Mouse (Mus musculus): ENCODE data around the gene Tmem165. TPM values are rescaled to one million over a fixed set of nuclear protein-coding genes. Genes with fewer than 3 reads are reported as not detected.

The Tmem165 gene
- polyA plus RNA-seq, 1 experiment from 2014 or later, result 35.6 TPM

GRCm38 (mm10) chr5:76194377-76194945, 10.8 kb downstream of the Tmem165 start:
- Histone ChIP-seq H3K36me3 (ENCODE audit: control insufficient read depth, insufficient read depth, low read length) (no peaks in the 10 kb centered on the region), H3K9ac (ENCODE audit: low read depth, low read length) (no peak overlapping the region), H3K27me3 (ENCODE audit: control insufficient read depth, insufficient read depth, low read depth, low read length) (no peaks in the 10 kb centered on the region), H3K27ac (ENCODE audit: low read length) (no peak overlapping the region), H3K4me1 (ENCODE audit: control insufficient read depth, insufficient read depth, low read length) (peaks cover 5% of the 10 kb centered on the region; the same call in 1 of the 2 replicates), H3K4me2 (ENCODE audit: low read length) (no peak overlapping the region), H3K9me3 (replicated peaks; ENCODE audit: control insufficient read depth, low read length, poor library complexity, severe bottlenecking) (no peaks in the 10 kb centered on the region), H3K4me3 (ENCODE audit: low read depth, low read length) (no peak overlapping the region)
- no peak for ATAC-seq
- WGBS, result 91% methylated on average over 6 of the region's 6 CpGs

DNA sequence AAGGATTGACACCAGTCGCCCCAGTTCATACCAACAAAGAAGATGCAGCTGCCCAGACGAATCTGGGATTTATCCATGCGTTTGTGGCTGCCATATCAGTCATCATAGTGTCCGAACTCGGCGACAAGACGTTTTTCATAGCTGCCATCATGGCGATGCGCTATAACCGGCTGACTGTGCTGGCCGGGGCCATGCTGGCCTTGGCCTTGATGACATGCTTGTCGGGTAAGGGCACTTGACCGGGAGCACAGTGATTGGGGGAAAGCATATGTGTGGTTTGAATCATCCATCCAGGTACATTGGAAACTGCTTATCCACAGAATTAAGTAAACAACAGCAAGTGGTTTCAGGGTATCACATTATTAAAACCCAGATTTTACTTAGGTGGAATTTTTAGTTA, 15.7 kb downstream of the Tmem165 start:
- no peak for ATAC-seq

DNA sequence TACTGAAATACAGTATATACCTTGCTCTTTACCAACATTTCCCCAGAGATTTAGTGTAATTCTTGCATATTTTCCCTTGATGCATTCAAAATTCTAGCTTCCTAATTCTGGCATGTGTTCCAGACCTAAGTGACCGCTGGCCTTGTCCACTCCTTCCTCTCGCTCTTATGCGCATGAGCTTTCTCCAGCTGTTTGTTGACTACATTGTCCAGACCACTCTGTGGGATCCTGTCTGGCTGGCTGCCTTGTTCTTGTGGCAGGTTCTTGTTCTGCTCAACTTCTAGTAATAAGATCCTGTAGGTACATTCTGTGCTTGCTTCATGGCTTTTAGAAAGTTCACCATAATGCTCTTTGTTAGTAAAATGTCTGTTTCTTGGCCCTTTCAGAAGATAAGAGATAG, 19.5 kb downstream of the Tmem165 start:
- no peak for ATAC-seq
- Histone ChIP-seq H3K4me2 (ENCODE audit: low read length) (no peak overlapping the region), H3K4me1 (ENCODE audit: control insufficient read depth, insufficient read depth, low read length) (no peaks in the 10 kb centered on the region), H3K9me3 (replicated peaks; ENCODE audit: control insufficient read depth, low read length, poor library complexity, severe bottlenecking) (no peaks in the 10 kb centered on the region), H3K27me3 (ENCODE audit: control insufficient read depth, insufficient read depth, low read depth, low read length) (no peaks in the 10 kb centered on the region), H3K4me3 (ENCODE audit: low read depth, low read length) (no peak overlapping the region), H3K9ac (ENCODE audit: low read depth, low read length) (no peak overlapping the region), H3K27ac (ENCODE audit: low read length) (no peak overlapping the region), H3K36me3 (ENCODE audit: control insufficient read depth, insufficient read depth, low read length) (peaks cover 25% of the 10 kb centered on the region)
- 95% methylated on average over 3 of the region's 3 CpGs for WGBS

More for the DNA sequence above, 15.7 kb downstream of the Tmem165 start:
- no peaks in the 10 kb centered on the region for H3K9me3 ChIP-seq (replicated peaks; ENCODE audit: control insufficient read depth, low read length, poor library complexity, severe bottlenecking)
- WGBS, result 93% methylated on average over 13 of the region's 13 CpGs
- H3K9ac ChIP-seq (ENCODE audit: low read depth, low read length), result no peak overlapping the region
- H3K36me3 ChIP-seq (ENCODE audit: control insufficient read depth, insufficient read depth, low read length), result peaks cover 13% of the 10 kb centered on the region
- no peak overlapping the region for H3K27ac ChIP-seq (ENCODE audit: low read length)
- no peaks in the 10 kb centered on the region for H3K4me1 ChIP-seq (ENCODE audit: control insufficient read depth, insufficient read depth, low read length)
- no peaks in the 10 kb centered on the region for H3K27me3 ChIP-seq (ENCODE audit: control insufficient read depth, insufficient read depth, low read depth, low read length)
- H3K4me2 ChIP-seq (ENCODE audit: low read length), result no peak overlapping the region
- H3K4me3 ChIP-seq (ENCODE audit: low read depth, low read length), result no peak overlapping the region

GRCm38 (mm10) chr5:76205886-76206285, 22.2 kb downstream of the Tmem165 start:
- H3K4me2 ChIP-seq (ENCODE audit: low read length), result no peak overlapping the region
- 92% methylated on average over 2 of the region's 2 CpGs for WGBS
- no peaks in the 10 kb centered on the region for H3K4me1 ChIP-seq (ENCODE audit: control insufficient read depth, insufficient read depth, low read length)
- H3K9ac ChIP-seq (ENCODE audit: low read depth, low read length), result no peak overlapping the region
- H3K9me3 ChIP-seq (replicated peaks; ENCODE audit: control insufficient read depth, low read length, poor library complexity, severe bottlenecking), result no peaks in the 10 kb centered on the region
- H3K27ac ChIP-seq (ENCODE audit: low read length), result no peak overlapping the region
- peaks cover 20% of the 10 kb centered on the region for H3K36me3 ChIP-seq (ENCODE audit: control insufficient read depth, insufficient read depth, low read length)
- ATAC-seq, result no peak
- no peak overlapping the region for H3K4me3 ChIP-seq (ENCODE audit: low read depth, low read length)
- no peaks in the 10 kb centered on the region for H3K27me3 ChIP-seq (ENCODE audit: control insufficient read depth, insufficient read depth, low read depth, low read length)

GRCm38 (mm10) chr5:76208066-76208465, 24.4 kb downstream of the Tmem165 start:
- Histone ChIP-seq H3K36me3 (ENCODE audit: control insufficient read depth, insufficient read depth, low read length) (peaks cover 20% of the 10 kb centered on the region), H3K9me3 (replicated peaks; ENCODE audit: control insufficient read depth, low read length, poor library complexity, severe bottlenecking) (no peaks in the 10 kb centered on the region), H3K4me1 (ENCODE audit: control insufficient read depth, insufficient read depth, low read length) (no peaks in the 10 kb centered on the region), H3K9ac (ENCODE audit: low read depth, low read length) (no peak overlapping the region), H3K4me3 (ENCODE audit: low read depth, low read length) (no peak overlapping the region), H3K27ac (ENCODE audit: low read length) (no peak overlapping the region), H3K27me3 (ENCODE audit: control insufficient read depth, insufficient read depth, low read depth, low read length) (no peaks in the 10 kb centered on the region), H3K4me2 (ENCODE audit: low read length) (no peak overlapping the region)
- ATAC-seq, result no peak
- 95% methylated on average over 5 of the region's 5 CpGs for WGBS

DNA sequence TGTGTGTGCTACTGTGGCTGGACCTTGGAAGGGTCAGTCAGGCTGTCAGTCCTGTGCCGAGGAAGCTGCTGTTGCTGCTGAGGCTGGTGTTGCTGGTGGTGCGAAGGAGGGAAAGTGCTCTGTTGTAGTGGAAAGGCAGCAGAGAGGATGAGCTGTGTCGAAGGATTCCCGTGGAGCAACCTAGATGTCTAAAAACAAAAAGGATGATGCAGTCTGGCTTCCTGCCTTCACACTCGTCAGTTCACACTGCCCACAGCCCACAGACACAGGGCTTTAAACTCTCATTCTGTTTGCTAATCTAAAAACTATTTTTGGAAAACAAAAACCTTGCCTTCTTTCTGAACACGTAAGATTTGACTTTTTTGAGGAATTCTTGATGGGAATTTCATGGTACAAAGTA, 33.0 kb downstream of the Tmem165 start:
- Histone ChIP-seq H3K4me1 (ENCODE audit: control insufficient read depth, insufficient read depth, low read length) (no peaks in the 10 kb centered on the region), H3K4me3 (ENCODE audit: low read depth, low read length) (no peak overlapping the region), H3K36me3 (ENCODE audit: control insufficient read depth, insufficient read depth, low read length) (peaks cover 12% of the 10 kb centered on the region), H3K27ac (ENCODE audit: low read length) (no peak overlapping the region), H3K9me3 (replicated peaks; ENCODE audit: control insufficient read depth, low read length, poor library complexity, severe bottlenecking) (no peaks in the 10 kb centered on the region), H3K27me3 (ENCODE audit: control insufficient read depth, insufficient read depth, low read depth, low read length) (no peaks in the 10 kb centered on the region), H3K9ac (ENCODE audit: low read depth, low read length) (no peak overlapping the region), H3K4me2 (ENCODE audit: low read length) (no peak overlapping the region)
- 87% methylated on average over 6 of the region's 6 CpGs for WGBS
- ATAC-seq, result no peak

DNA sequence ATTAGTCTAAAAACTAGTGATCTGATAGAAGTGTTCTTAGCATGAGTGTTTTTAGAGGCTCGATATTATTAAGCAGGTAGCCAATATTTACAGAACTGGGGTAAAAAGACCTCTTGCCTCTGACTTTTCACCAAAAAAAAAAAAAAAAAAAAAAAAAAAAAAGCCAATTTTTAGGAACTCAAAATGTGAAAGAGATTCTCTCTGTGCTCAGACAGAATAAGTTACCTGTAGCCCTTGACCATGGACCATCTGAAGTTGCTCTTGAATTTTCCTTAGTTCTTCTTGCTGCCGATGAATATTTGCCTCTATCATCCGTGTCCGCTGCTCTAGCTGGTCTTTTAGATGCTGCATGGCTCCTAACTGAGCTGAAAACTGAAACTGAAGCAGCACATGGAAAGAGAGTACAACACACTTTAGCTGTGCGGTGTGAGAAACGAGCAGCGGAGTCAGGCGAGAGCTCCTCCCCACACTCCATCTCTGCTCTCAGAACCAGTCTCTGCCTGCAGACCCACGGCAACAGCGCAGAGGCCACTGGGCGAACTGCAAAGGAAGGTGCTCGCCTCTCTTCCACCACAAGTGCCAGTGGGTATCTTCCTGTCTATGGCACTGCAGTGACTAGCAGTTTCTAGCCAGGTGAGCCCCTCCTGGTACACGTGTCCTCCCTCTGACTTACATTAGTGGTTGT, 47.6 kb downstream of the Tmem165 start:
- no peak overlapping the region for H3K27ac ChIP-seq (ENCODE audit: low read length)
- no peaks in the 10 kb centered on the region for H3K4me1 ChIP-seq (ENCODE audit: control insufficient read depth, insufficient read depth, low read length)
- no peaks in the 10 kb centered on the region for H3K27me3 ChIP-seq (ENCODE audit: control insufficient read depth, insufficient read depth, low read depth, low read length)
- no peak overlapping the region for H3K4me2 ChIP-seq (ENCODE audit: low read length)
- no peak for ATAC-seq
- 92% methylated on average over 13 of the region's 13 CpGs for WGBS
- peaks cover 35% of the 10 kb centered on the region for H3K36me3 ChIP-seq (ENCODE audit: control insufficient read depth, insufficient read depth, low read length)
- no peak overlapping the region for H3K9ac ChIP-seq (ENCODE audit: low read depth, low read length)
- no peaks in the 10 kb centered on the region for H3K9me3 ChIP-seq (replicated peaks; ENCODE audit: control insufficient read depth, low read length, poor library complexity, severe bottlenecking)
- H3K4me3 ChIP-seq (ENCODE audit: low read depth, low read length), result no peak overlapping the region

- Histone ChIP-seq H3K27me3 (ENCODE audit: control insufficient read depth, insufficient read depth, low read depth, low read length) (no peaks in the 10 kb centered on the region), H3K9me3 (replicated peaks; ENCODE audit: control insufficient read depth, low read length, poor library complexity, severe bottlenecking) (no peaks in the 10 kb centered on the region), H3K9ac (ENCODE audit: low read depth, low read length) (no peak overlapping the region), H3K4me2 (ENCODE audit: low read length) (no peak overlapping the region), H3K4me3 (ENCODE audit: low read depth, low read length) (no peak overlapping the region), H3K4me1 (ENCODE audit: control insufficient read depth, insufficient read depth, low read length) (no peaks in the 10 kb centered on the region), H3K36me3 (ENCODE audit: control insufficient read depth, insufficient read depth, low read length) (peaks cover 10% of the 10 kb centered on the region), H3K27ac (ENCODE audit: low read length) (no peak overlapping the region)
- 89% methylated on average over 3 of the region's 3 CpGs for WGBS
- ATAC-seq, result no peak
Measured at GRCm38 (mm10) chr5:76243274-76243673, 59.6 kb downstream of the Tmem165 start.

GRCm38 (mm10) chr5:76243929-76244328, 60.2 kb downstream of the Tmem165 start:
- no peaks in the 10 kb centered on the region for H3K4me1 ChIP-seq (ENCODE audit: control insufficient read depth, insufficient read depth, low read length)
- H3K27ac ChIP-seq (ENCODE audit: low read length), result no peak overlapping the region
- H3K4me2 ChIP-seq (ENCODE audit: low read length), result no peak overlapping the region
- no peaks in the 10 kb centered on the region for H3K9me3 ChIP-seq (replicated peaks; ENCODE audit: control insufficient read depth, low read length, poor library complexity, severe bottlenecking)
- no peak overlapping the region for H3K4me3 ChIP-seq (ENCODE audit: low read depth, low read length)
- peaks cover 10% of the 10 kb centered on the region for H3K36me3 ChIP-seq (ENCODE audit: control insufficient read depth, insufficient read depth, low read length)
- WGBS, result 97% methylated on average over 4 of the region's 4 CpGs
- H3K9ac ChIP-seq (ENCODE audit: low read depth, low read length), result no peak overlapping the region
- ATAC-seq, result no peak
- H3K27me3 ChIP-seq (ENCODE audit: control insufficient read depth, insufficient read depth, low read depth, low read length), result no peaks in the 10 kb centered on the region
